Mouse (Mus musculus) embryo, embryonic 10.5 days (tissue): ENCODE data around the gene Drd2.

Experiments
- DNase-seq: peaks from one replicate; pipeline ENCODE4 v3.0.0-alpha.2; 2015; ENCODE audit warnings: low spot score

Gene Drd2

GRCm38 (mm10) chr9:49452396-49452795 is 112.0 kb downstream of the Drd2 start:
- DNase-seq: no peak

GRCm38 (mm10) chr9:49456136-49456535 is 115.7 kb downstream of the Drd2 start:
- DNase-seq: no peak
